Comparison of ENCODE assay signal across 10 mouse cellular contexts in the genomic region with DNA sequence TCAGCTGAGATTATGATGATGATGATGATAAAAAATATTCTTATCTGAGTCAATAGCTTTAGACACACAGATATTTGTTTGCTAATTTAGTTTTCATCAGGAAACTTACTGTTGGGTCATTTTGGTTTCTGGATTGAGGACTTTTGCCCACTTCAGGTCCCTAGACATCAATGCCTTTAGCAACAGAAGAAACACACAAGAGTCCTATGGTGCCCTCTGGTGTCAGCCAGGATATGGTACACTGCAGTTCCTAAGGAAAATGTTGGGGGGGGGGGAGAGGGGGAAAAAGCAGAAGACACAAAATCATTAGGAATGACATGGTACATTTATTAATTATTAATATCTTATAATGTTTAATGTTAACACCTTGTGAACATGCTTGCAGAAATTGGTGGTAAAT. TPM values are rescaled to one million over a fixed set of nuclear protein-coding genes. Genes with fewer than 3 reads are reported as not detected.
DNase-seq lines count a peak whose midpoint lies in the region; ATAC-seq and TF ChIP-seq lines count a peak whose summit lies in the region.
"Had no signal": no experiment of that assay in that cellular context is flagged by ENCODE, and none has a peak within 500 bp of the region (broad histone marks: within the 10 kb centered on the region; RNA-seq: fewer than 3 reads in every experiment).

No protein-coding gene starts in this region.

- DNase-seq in forebrain, postnatal 0 days, result peak; percentile 52
- DNase-seq in layer of hippocampus, adult 2 months (ENCODE audit: low spot score in 2 of 2), result peak in 1 of 2 experiments; percentile 20
- DNase-seq in layer of hippocampus, adult 8-10 months (ENCODE audit: low spot score in 2 of 2), result no peak
- peak; percentile 44 to 47 for DNase-seq in right cerebral cortex, adult 2 months (ENCODE audit: low spot score in 2 of 2)
- DNase-seq in right cerebral cortex, adult 18-20 months, result no peak
- peak; percentile 70 for DNase-seq in retina, embryonic 14.5 days (ENCODE audit: low spot score)

- ATAC-seq in forebrain, postnatal 0 days, result no peak
- no peak for ATAC-seq in forebrain, embryonic 12.5 days (ENCODE audit: low FRiP score)
- ATAC-seq in hindbrain, embryonic 16.5 days, result no peak

- no peak overlapping the region for H3K27ac ChIP-seq in forebrain, postnatal 0 days (ENCODE audit: low read depth, low read length)
- no peak overlapping the region for H3K27ac ChIP-seq in forebrain, embryonic 12.5 days
- H3K27ac ChIP-seq in layer of hippocampus, adult 2 months, result no peak overlapping the region
- H3K27ac ChIP-seq in hindbrain, embryonic 16.5 days (ENCODE audit: low read depth, low read length), result no peak overlapping the region
- H3K27ac ChIP-seq: heart, embryonic 13.5 days had no signal

- H3K9ac ChIP-seq in forebrain, postnatal 0 days, result no peak overlapping the region
- no peak overlapping the region for H3K9ac ChIP-seq in forebrain, embryonic 12.5 days
- H3K9ac ChIP-seq in hindbrain, embryonic 16.5 days (ENCODE audit: low read depth, low read length), result no peak overlapping the region
- H3K9ac ChIP-seq: heart, embryonic 13.5 days had no signal

- no peaks in the 10 kb centered on the region for H3K36me3 ChIP-seq in forebrain, postnatal 0 days (ENCODE audit: insufficient read depth)
- no peaks in the 10 kb centered on the region for H3K36me3 ChIP-seq in forebrain, embryonic 12.5 days (replicated peaks)
- no peaks in the 10 kb centered on the region for H3K36me3 ChIP-seq in hindbrain, embryonic 16.5 days (ENCODE audit: control insufficient read depth, insufficient read depth, low read length)
- H3K36me3 ChIP-seq: heart, embryonic 13.5 days had no signal

- no peaks in the 10 kb centered on the region for H3K27me3 ChIP-seq in forebrain, postnatal 0 days (ENCODE audit: insufficient read depth, low read length)
- no peaks in the 10 kb centered on the region for H3K27me3 ChIP-seq in forebrain, embryonic 12.5 days
- H3K27me3 ChIP-seq in hindbrain, embryonic 16.5 days (replicated peaks; ENCODE audit: control insufficient read depth, insufficient read depth, low read length), result no peaks in the 10 kb centered on the region
- H3K27me3 ChIP-seq: CH12.LX; heart, embryonic 13.5 days had no signal

- no peaks in the 10 kb centered on the region for H3K4me1 ChIP-seq in forebrain, postnatal 0 days (ENCODE audit: insufficient read depth)
- no peaks in the 10 kb centered on the region for H3K4me1 ChIP-seq in forebrain, embryonic 12.5 days
- no peaks in the 10 kb centered on the region for H3K4me1 ChIP-seq in hindbrain, embryonic 16.5 days (ENCODE audit: control insufficient read depth, insufficient read depth, low read depth, low read length)
- H3K4me1 ChIP-seq: heart, embryonic 13.5 days had no signal

- no peak overlapping the region for H3K4me3 ChIP-seq in forebrain, postnatal 0 days (ENCODE audit: low read depth, low read length)
- H3K4me3 ChIP-seq in forebrain, embryonic 12.5 days (replicated peaks), result no peak overlapping the region
- H3K4me3 ChIP-seq in layer of hippocampus, adult 2 months, result no peak overlapping the region
- H3K4me3 ChIP-seq in hindbrain, embryonic 16.5 days (ENCODE audit: low read length), result no peak overlapping the region
- H3K4me3 ChIP-seq: heart, embryonic 13.5 days had no signal

- H3K4me2 ChIP-seq in forebrain, postnatal 0 days (ENCODE audit: low read depth), result no peak overlapping the region
- no peak overlapping the region for H3K4me2 ChIP-seq in forebrain, embryonic 12.5 days
- H3K4me2 ChIP-seq in hindbrain, embryonic 16.5 days (ENCODE audit: low read length), result no peak overlapping the region
- H3K4me2 ChIP-seq: heart, embryonic 13.5 days had no signal

- peak; percentile 72 for TF ChIP-seq CTCF in forebrain, postnatal 0 days (IDR thresholded peaks at IDR 0.05; ENCODE audit: low read depth)
- TF ChIP-seq CTCF in layer of hippocampus, adult 2 months (conservative IDR thresholded peaks at IDR 0.05), result peak; percentile 74

- H3K9me3 ChIP-seq in forebrain, postnatal 0 days (ENCODE audit: low read length), result no peaks in the 10 kb centered on the region
- no peaks in the 10 kb centered on the region for H3K9me3 ChIP-seq in forebrain, embryonic 12.5 days
- H3K9me3 ChIP-seq in hindbrain, embryonic 16.5 days (ENCODE audit: control insufficient read depth, low read length), result no peaks in the 10 kb centered on the region
- H3K9me3 ChIP-seq: heart, embryonic 13.5 days had no signal

RNA-seq across cellular contexts. Expression of a gene that starts 42.0 kb away (rescaled TPM):
- total RNA-seq in forebrain, postnatal 0 days (2014; rRNA removed), result 9.6 and 12.9 TPM in 2 replicates
- polyA plus RNA-seq in forebrain, postnatal 0 days (2015; fragmentation: Nextera tagmentation; extraction: Ambion mirVana), result 1.7 and 2.0 TPM in 2 replicates
- polyA plus RNA-seq in forebrain, embryonic 12.5 days (2016; fragmentation: Nextera tagmentation; extraction: Ambion mirVana), result 3.3 and 3.6 TPM in 2 replicates
- total RNA-seq in layer of hippocampus, adult 2 months (2021), result 1 to 10 TPM; 6.8 to 7.9 TPM
- 10 to 100 TPM in 1 of 4 experiments, 1 to 10 TPM in 3; 7.7 to 10.4 (median 8.8) TPM for total RNA-seq in layer of hippocampus, adult 8-10 months (2022)
- 2.3 and 2.5 TPM in 2 replicates for polyA plus RNA-seq in hindbrain, embryonic 16.5 days (2015; fragmentation: Nextera tagmentation; extraction: Ambion mirVana)
- total RNA-seq: CH12.LX had no signal

Comparison
In these comparisons a context has a peak if more than half of its experiments do, and no peak if none do; other contexts are left out.
1. DNase-seq: peak in forebrain, postnatal 0 days (single experiment), right cerebral cortex, adult 2 months (2 of 2) and retina, embryonic 14.5 days (single experiment); none in layer of hippocampus, adult 8-10 months (0 of 2) and right cerebral cortex, adult 18-20 months (single experiment).